ENCODE assay signal across 8 mouse cellular contexts in genomic region chr10:93471415-93471814, GRCm38 (mm10). TPM values are rescaled to one million over a fixed set of nuclear protein-coding genes. Genes with fewer than 3 reads are reported as not detected.
DNase-seq lines count a peak whose midpoint lies in the region; ATAC-seq lines count a peak whose summit lies in the region.

No protein-coding gene starts in this region.

- H3K27me3 ChIP-seq in forebrain, embryonic 15.5 days: no peaks in the 10 kb centered on the region

- ATAC-seq in forebrain, embryonic 15.5 days (replicated peaks): peak; percentile 77
- ATAC-seq in hematopoietic stem cell, adult 5-6 weeks (replicated peaks in 1 of 2; ENCODE audit: insufficient read depth in 1 of 2, low FRiP score in 2 of 2, low TSS enrichment in 1 of 2, low read depth in 1 of 2, poor library complexity in 2 of 2, severe bottlenecking in 2 of 2): peak; percentile 81

- no peak overlapping the region for H3K9ac ChIP-seq in forebrain, embryonic 15.5 days (replicated peaks)

- peaks cover 56% of the 10 kb centered on the region for H3K36me3 ChIP-seq in forebrain, embryonic 15.5 days

- no peak overlapping the region for H3K4me2 ChIP-seq in forebrain, embryonic 15.5 days (replicated peaks)

- WGBS in forebrain, embryonic 15.5 days: 44% methylated on average over 11 of the region's 11 CpGs

- peak; percentile 34 for DNase-seq in MEL-GATA-1-ER (ENCODE audit: extremely low read depth, low read depth)
- peak; percentile 70 for DNase-seq in c-Kit-positive CD71-positive TER-119-positive erythroid progenitor cells, embryonic 14.5 days (ENCODE audit: low spot score)
- peak; percentile 73 to 97 for DNase-seq in layer of hippocampus, postnatal 25 days (ENCODE audit: extremely low spot score in 1 of 2, low spot score in 1 of 2)
- DNase-seq in lung, postnatal 4 days: peak; percentile 80 to 91
- peak; percentile 89 for DNase-seq in right cerebral cortex, postnatal 14 days
- DNase-seq in urinary bladder, postnatal 14 days (ENCODE audit: low spot score): peak; percentile 91

- H3K9me3 ChIP-seq in forebrain, embryonic 15.5 days: no peaks in the 10 kb centered on the region

- no peaks in the 10 kb centered on the region for H3K4me1 ChIP-seq in forebrain, embryonic 15.5 days

- H3K27ac ChIP-seq in forebrain, embryonic 15.5 days (replicated peaks): no peak overlapping the region

- no peak overlapping the region for H3K4me3 ChIP-seq in forebrain, embryonic 15.5 days

RNA-seq across cellular contexts. Expression of gene Hal, which starts 17.2 kb away (rescaled TPM):
- polyA plus RNA-seq in forebrain, embryonic 15.5 days (2015; fragmentation: Nextera tagmentation; extraction: Ambion mirVana): not detected in 2 replicates
- total RNA-seq in hematopoietic stem cell, adult 5-6 weeks (2017): 0.88 TPM in 1 of 2 replicates, not detected in the other
- total RNA-seq in layer of hippocampus, postnatal 25 days (2021): not detected

RNA-seq across cellular contexts. Expression of gene Lta4h, which starts 18.2 kb away (rescaled TPM):
- polyA plus RNA-seq in forebrain, embryonic 15.5 days (2015; fragmentation: Nextera tagmentation; extraction: Ambion mirVana): 95.1 and 99.0 TPM in 2 replicates
- 206 and 249 TPM in 2 replicates for total RNA-seq in hematopoietic stem cell, adult 5-6 weeks (2017)
- 10 to 100 TPM; 45.8 to 59.9 TPM for total RNA-seq in layer of hippocampus, postnatal 25 days (2021)

Comparison
In these comparisons a context has a peak if more than half of its experiments do, and no peak if none do; other contexts are left out.
1. DNase-seq: peak in every context shown above with its lines; median percentile 91 in urinary bladder, postnatal 14 days; 89 in right cerebral cortex, postnatal 14 days; 86 in lung, postnatal 4 days; 85 in layer of hippocampus, postnatal 25 days; 70 in c-Kit-positive CD71-positive TER-119-positive erythroid progenitor cells, embryonic 14.5 days; 34 in MEL-GATA-1-ER.